Mouse (Mus musculus): ENCODE results near the gene Pex19. TPM values are rescaled to one million over a fixed set of nuclear protein-coding genes. Genes with fewer than 3 reads are reported as not detected.

The Pex19 gene
- 120 and 139 TPM in 2 replicates for polyA plus RNA-seq (2014; fragmentation: Nextera tagmentation; extraction: Ambion mirVana)

DNA sequence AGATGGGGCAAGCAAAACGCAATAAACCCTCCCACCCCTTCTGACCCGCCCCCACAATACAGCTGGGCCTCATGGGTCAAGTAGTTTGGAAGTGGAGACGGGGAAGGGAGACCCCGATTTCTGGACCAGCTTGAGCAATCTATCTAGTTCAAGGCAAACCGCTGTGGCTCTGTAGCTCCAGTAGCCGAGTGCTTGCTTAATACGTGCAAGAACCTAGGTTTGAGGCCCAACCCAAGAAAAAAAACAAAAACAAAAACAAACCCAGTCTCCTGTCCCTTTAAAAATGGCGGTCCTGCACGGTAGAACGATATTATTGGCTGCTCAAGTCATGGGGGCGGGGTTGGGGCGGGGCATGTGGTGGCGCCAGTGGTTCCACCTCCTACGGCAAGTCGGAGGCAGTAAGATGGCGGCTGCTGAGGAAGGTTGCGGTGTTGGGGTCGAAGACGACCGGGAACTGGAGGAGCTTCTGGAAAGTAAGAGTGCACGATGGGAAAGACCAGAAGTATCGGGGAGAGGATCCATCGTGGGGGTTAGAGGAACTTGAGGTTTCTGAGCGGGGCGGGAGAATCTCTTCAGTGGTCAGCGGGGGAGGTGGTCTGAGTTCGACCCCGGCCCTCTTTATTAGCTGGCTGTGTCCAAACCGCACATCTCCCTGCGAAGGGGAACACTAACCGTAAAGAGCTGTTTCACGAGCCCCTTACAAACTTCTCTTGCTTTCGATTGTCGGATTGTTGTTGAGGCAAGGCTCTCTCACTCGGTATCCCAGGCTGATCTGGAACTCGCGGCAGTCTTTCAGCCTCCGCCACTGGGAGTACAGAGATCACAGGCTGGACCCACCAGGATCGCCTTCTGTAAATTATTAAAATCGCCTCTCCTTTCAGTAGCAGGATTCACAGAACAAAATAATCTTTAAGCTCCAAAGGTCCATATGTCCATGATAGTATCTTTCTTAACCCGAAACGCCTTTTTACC, at the start of gene Pex19:
TSS of gene Pex19 (plus strand) at position 380 of the 972 bp plus-strand sequence.
- H3K9ac ChIP-seq (ENCODE audit: low read depth, low read length) = peak within 1 kb of the TSS; percentile 88
- peaks cover 27% of the 10 kb centered on the region for H3K36me3 ChIP-seq (ENCODE audit: control insufficient read depth, insufficient read depth, low read length)
- H3K4me2 ChIP-seq = peak within 1 kb of the TSS; percentile 84
- H3K27ac ChIP-seq (ENCODE audit: low read depth, low read length) = no peak within 1 kb of the TSS
- WGBS (ENCODE audit: insufficient replicate concordance) = 1% methylated on average over 42 of the region's 42 CpGs
- no peaks in the 10 kb centered on the region for H3K27me3 ChIP-seq (ENCODE audit: control insufficient read depth, insufficient read depth, low read length)
- H3K4me1 ChIP-seq (ENCODE audit: control insufficient read depth, insufficient read depth, low read length) = peaks cover 8% of the 10 kb centered on the region
- H3K4me3 ChIP-seq (ENCODE audit: low read depth, low read length) = peak within 1 kb of the TSS; percentile 79
- peak; percentile 91 for ATAC-seq (replicated peaks; ENCODE audit: insufficient number of reproducible peaks, low FRiP score, low TSS enrichment)
- no peaks in the 10 kb centered on the region for H3K9me3 ChIP-seq (replicated peaks; ENCODE audit: control insufficient read depth, low read length)

DNA sequence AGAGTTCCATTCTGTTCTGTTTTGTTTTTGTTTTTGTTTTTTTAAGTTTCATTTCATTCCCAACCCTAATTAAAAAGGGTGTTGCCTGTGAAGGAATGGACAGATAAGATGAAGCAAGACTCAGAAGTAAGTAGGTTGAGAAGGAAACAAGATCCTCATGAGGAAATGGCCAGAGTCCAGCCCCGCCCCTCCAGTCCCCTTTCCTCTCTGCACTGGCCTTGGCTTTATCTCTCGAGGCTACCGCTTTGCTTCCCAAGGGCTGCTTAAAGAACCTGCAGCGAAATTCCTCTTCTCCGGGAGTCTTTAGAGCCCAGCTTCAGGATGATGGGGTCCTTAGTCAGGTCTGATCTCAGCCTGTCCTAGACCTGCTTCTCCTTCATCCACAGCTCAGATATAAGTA, 48.6 kb upstream of the Pex19 start:
- Histone ChIP-seq H3K9ac (ENCODE audit: low read depth, low read length) (0 out of 2 replicates have a peak overlapping the region, but pooled peaks have one; percentile 29), H3K9me3 (replicated peaks; ENCODE audit: control insufficient read depth, low read length) (no peaks in the 10 kb centered on the region), H3K27me3 (ENCODE audit: control insufficient read depth, insufficient read depth, low read length) (no peaks in the 10 kb centered on the region), H3K27ac (ENCODE audit: low read depth, low read length) (peak overlapping the region; percentile 46; the same call in 1 of the 2 replicates), H3K4me1 (ENCODE audit: control insufficient read depth, insufficient read depth, low read length) (0 out of 2 replicates have a peak, but pooled peaks cover 5% of the 10 kb centered on the region), H3K4me2 (no peak overlapping the region; the same call in 1 of the 2 replicates), H3K36me3 (ENCODE audit: control insufficient read depth, insufficient read depth, low read length) (peaks cover 23% of the 10 kb centered on the region), H3K4me3 (ENCODE audit: low read depth, low read length) (no peak overlapping the region)
- 41% methylated on average over 5 of the region's 5 CpGs for WGBS (ENCODE audit: insufficient replicate concordance)
- ATAC-seq (replicated peaks; ENCODE audit: insufficient number of reproducible peaks, low FRiP score, low TSS enrichment) = no peak

DNA sequence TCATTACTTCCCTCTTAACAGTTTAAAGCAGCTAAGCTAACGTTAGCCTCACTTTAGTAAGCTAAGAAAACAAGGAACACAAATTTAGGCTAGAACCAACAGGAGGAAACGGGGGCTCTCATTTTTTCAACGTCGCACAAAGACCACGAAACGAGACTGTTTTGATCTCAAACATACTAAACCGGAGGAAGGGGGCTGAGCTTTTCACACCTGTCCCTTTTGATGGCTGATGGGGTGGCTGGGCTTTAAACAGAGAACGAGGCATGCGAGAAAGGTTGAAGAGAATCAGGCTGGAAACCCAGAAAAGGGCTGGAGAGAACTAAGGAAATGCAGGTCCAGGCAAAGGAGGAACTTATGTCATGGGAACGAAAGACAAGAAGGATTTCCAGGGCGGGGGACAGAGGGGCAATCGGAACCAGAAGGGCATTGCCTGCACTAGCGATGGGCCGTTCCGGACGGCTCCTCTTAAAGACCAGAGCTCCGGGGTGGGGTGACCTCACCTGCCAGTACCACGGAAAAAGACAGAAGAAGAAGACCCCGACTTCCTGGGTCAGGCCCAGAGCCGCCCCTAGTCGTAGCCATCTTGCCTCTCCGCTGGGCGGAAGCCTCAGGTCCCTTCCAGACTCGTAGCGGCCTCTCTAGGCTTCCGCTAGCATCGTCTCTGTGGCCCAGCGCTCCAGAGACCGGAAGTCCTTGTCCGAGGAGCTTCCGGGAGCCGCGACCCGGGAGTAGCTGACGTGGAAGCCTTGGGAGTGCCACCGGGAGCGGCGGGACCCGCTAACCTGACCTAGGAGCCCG, 44.3 kb upstream of the Pex19 start, which contains the start of the genes Copa and Ncstn:
TSS of gene Copa (plus strand) at position 429 of the 798 bp plus-strand sequence.
TSS of gene Ncstn (minus strand) at position 695 of the 798 bp plus-strand sequence.
- Histone ChIP-seq H3K9me3 (replicated peaks; ENCODE audit: control insufficient read depth, low read length) (no peaks in the 10 kb centered on the region), H3K4me2 (peak within 1 kb of the TSS; percentile 74), H3K27ac (ENCODE audit: low read depth, low read length) (peak within 1 kb of the TSS; percentile 78), H3K27me3 (ENCODE audit: control insufficient read depth, insufficient read depth, low read length) (no peaks in the 10 kb centered on the region), H3K4me3 (ENCODE audit: low read depth, low read length) (peak within 1 kb of the TSS; percentile 95), H3K9ac (ENCODE audit: low read depth, low read length) (peak within 1 kb of the TSS; percentile 94), H3K36me3 (ENCODE audit: control insufficient read depth, insufficient read depth, low read length) (0 out of 2 replicates have a peak, but pooled peaks cover 7% of the 10 kb centered on the region), H3K4me1 (ENCODE audit: control insufficient read depth, insufficient read depth, low read length) (peaks cover 10% of the 10 kb centered on the region; the same call in 1 of the 2 replicates)
- ATAC-seq (replicated peaks; ENCODE audit: insufficient number of reproducible peaks, low FRiP score, low TSS enrichment) = peak; percentile 95
- WGBS (ENCODE audit: insufficient replicate concordance) = under 1% methylated on average over 40 of the region's 40 CpGs

DNA sequence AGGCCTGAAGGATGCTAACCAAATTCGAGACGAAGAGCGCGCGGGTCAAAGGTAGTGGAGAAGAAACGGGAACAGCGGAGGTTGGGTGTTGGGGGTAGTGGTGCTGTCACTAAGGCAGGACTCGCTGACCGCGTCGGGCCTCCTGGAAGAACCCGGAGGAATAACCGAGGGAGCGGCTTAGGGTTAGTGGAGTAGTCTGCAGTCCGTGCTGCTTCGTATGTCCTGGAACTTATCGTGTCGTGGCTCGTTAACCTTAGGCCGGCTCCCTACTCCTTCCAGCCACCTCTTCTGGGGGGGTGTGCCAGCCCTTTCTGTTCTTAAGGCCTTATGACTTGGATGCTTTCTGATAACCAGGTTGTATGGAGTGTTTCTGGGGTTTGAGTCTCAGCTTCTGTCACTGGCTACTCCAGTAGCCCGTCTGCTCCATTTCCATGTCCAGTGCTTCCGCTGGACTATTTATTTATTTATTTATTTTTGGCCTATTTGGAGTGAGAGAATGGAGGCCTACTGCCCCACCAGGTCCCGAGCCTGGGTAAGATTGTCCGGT, 43.6 kb upstream of the Pex19 start:
- Histone ChIP-seq H3K4me3 (ENCODE audit: low read depth, low read length) (peak overlapping the region; percentile 95), H3K9me3 (replicated peaks; ENCODE audit: control insufficient read depth, low read length) (no peaks in the 10 kb centered on the region), H3K27me3 (ENCODE audit: control insufficient read depth, insufficient read depth, low read length) (no peaks in the 10 kb centered on the region), H3K4me1 (ENCODE audit: control insufficient read depth, insufficient read depth, low read length) (peaks cover 10% of the 10 kb centered on the region; the same call in 1 of the 2 replicates), H3K27ac (ENCODE audit: low read depth, low read length) (peak overlapping the region; percentile 78), H3K4me2 (peak overlapping the region; percentile 74), H3K9ac (ENCODE audit: low read depth, low read length) (peak overlapping the region; percentile 94), H3K36me3 (ENCODE audit: control insufficient read depth, insufficient read depth, low read length) (0 out of 2 replicates have a peak, but pooled peaks cover 7% of the 10 kb centered on the region)
- 2% methylated on average over 23 of the region's 24 CpGs for WGBS (ENCODE audit: insufficient replicate concordance)
- ATAC-seq (replicated peaks; ENCODE audit: insufficient number of reproducible peaks, low FRiP score, low TSS enrichment) = peak; percentile 19

DNA sequence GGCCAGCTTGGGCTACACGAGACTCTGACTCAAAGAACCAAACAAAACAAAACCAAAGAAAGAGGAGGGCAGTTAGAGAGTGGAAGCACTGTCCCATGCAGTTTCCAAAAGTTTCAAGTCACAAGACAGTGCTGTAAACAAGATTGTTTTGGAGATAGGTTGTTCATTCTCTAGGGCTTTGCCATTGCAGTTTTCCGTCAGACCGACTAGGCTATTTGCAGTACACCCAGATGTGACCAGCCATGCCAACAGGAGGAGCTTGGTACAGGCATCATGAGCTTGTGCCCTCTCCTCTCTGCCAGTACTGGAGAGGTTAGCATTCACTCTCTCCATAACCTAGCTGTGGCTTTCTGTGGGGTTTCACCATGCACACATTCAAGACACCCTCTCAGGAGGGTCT, 33.0 kb upstream of the Pex19 start:
- Histone ChIP-seq H3K36me3 (ENCODE audit: control insufficient read depth, insufficient read depth, low read length) (peaks cover 33% of the 10 kb centered on the region), H3K27me3 (ENCODE audit: control insufficient read depth, insufficient read depth, low read length) (no peaks in the 10 kb centered on the region), H3K4me2 (no peak overlapping the region), H3K27ac (ENCODE audit: low read depth, low read length) (peak overlapping the region; percentile 10; the same call in 1 of the 2 replicates), H3K9me3 (replicated peaks; ENCODE audit: control insufficient read depth, low read length) (no peaks in the 10 kb centered on the region), H3K9ac (ENCODE audit: low read depth, low read length) (0 out of 2 replicates have a peak overlapping the region, but pooled peaks have one; percentile 10), H3K4me1 (ENCODE audit: control insufficient read depth, insufficient read depth, low read length) (peaks cover 6% of the 10 kb centered on the region), H3K4me3 (ENCODE audit: low read depth, low read length) (no peak overlapping the region)
- no peak for ATAC-seq (replicated peaks; ENCODE audit: insufficient number of reproducible peaks, low FRiP score, low TSS enrichment)
- WGBS (ENCODE audit: insufficient replicate concordance) = 74% methylated on average over 3 of the region's 3 CpGs

DNA sequence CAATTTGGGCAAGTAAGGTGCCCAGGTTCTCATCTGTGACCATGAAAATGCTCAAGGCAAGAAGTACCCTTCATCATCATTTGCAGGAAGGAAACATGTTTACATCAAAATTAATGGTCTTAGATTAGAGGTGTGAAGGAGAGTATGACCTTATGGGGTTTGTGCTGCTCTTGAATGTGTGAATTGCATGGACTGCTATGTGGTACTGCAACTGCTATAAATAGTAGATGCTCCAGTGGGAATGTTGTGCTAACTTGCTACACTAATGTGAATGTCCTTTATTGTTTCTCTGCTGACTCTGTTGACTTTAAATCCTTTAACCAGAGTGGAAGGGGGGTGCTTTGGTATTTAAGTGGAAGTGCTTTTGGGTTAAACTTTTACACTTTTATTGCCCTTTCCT, 32.3 kb upstream of the Pex19 start:
- Histone ChIP-seq H3K9me3 (replicated peaks; ENCODE audit: control insufficient read depth, low read length) (no peaks in the 10 kb centered on the region), H3K4me1 (ENCODE audit: control insufficient read depth, insufficient read depth, low read length) (peaks cover 6% of the 10 kb centered on the region), H3K4me2 (no peak overlapping the region), H3K36me3 (ENCODE audit: control insufficient read depth, insufficient read depth, low read length) (peaks cover 35% of the 10 kb centered on the region), H3K27ac (ENCODE audit: low read depth, low read length) (0 out of 2 replicates have a peak overlapping the region, but pooled peaks have one; percentile 43), H3K4me3 (ENCODE audit: low read depth, low read length) (no peak overlapping the region), H3K9ac (ENCODE audit: low read depth, low read length) (no peak overlapping the region), H3K27me3 (ENCODE audit: control insufficient read depth, insufficient read depth, low read length) (no peaks in the 10 kb centered on the region)
- no peak for ATAC-seq (replicated peaks; ENCODE audit: insufficient number of reproducible peaks, low FRiP score, low TSS enrichment)

DNA sequence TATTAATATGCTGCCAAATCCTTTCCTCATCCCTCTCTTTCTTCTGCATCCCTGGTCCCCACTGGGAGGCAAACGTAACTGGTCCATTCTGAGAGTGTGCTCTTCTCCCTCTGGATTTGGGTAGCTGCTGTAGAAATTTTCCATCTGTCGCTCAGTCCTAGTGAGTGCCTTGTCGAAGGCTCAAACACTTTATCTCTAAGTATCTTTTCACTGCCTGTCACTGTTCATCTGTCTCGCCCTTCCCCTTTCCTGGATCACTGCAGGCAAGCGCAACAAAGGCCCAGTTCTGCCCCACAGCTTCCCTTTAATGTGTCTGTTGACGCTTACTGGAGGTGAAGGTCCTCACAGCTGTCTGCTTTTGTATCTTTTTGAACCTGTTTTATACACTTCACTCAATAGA, 31.4 kb upstream of the Pex19 start:
- peaks cover 36% of the 10 kb centered on the region for H3K36me3 ChIP-seq (ENCODE audit: control insufficient read depth, insufficient read depth, low read length)
- no peaks in the 10 kb centered on the region for H3K27me3 ChIP-seq (ENCODE audit: control insufficient read depth, insufficient read depth, low read length)
- H3K4me3 ChIP-seq (ENCODE audit: low read depth, low read length) = no peak overlapping the region
- H3K27ac ChIP-seq (ENCODE audit: low read depth, low read length) = no peak overlapping the region
- H3K4me1 ChIP-seq (ENCODE audit: control insufficient read depth, insufficient read depth, low read length) = peaks cover 6% of the 10 kb centered on the region
- H3K9ac ChIP-seq (ENCODE audit: low read depth, low read length) = no peak overlapping the region
- ATAC-seq (replicated peaks; ENCODE audit: insufficient number of reproducible peaks, low FRiP score, low TSS enrichment) = no peak
- H3K4me2 ChIP-seq = no peak overlapping the region
- H3K9me3 ChIP-seq (replicated peaks; ENCODE audit: control insufficient read depth, low read length) = no peaks in the 10 kb centered on the region
- 34% methylated on average over 6 of the region's 6 CpGs for WGBS (ENCODE audit: insufficient replicate concordance)
